Mouse (Mus musculus): ENCODE measurements around the gene Ptpn3.

DNA sequence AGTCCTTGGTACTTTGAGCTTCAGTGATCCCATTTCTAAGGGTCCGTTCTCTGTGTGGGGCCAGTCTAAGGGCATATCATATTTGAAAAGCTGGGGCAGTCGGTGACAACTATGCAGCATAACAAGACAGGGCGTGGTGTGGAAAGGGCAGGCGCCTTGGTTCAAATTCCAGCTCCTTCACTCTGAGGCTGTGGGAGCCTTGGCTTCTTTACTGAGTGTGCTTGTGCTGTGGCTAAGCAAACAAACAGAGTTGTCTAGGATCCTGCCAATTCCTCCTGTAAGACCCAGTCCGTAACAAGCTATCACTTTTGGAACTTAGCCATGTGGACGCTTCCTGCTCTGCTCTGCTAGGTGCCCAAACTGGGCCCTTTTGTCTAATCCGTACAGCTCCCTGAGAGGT is 61.5 kb downstream of the Ptpn3 start:
- TF ChIP-seq CTCF (IDR thresholded peaks at IDR 0.05; ENCODE audit: low read depth) (no peak), EP300 (optimal IDR thresholded peaks at IDR 0.05) (no peak)
